Mouse (Mus musculus) MEL (cell line): ENCODE measurements around the gene A730009L09Rik.

Source experiments
- BHLHE40 ChIP-seq: IDR thresholded peaks from 2 replicates; pipeline ENCODE4 v1.6.1; 2012; ENCODE audit warnings: low read depth, mild to moderate bottlenecking, inconsistent platforms, low read length, improper control_type of control experiment, borderline replicate concordance
- CTCF ChIP-seq, 3 experiments: IDR thresholded peaks in 2 of 3; conservative IDR thresholded peaks in 1 of 3; 2 replicates each; pipeline ENCODE4 v1.5.1; 2011 to 2012; ENCODE audit warnings: low read length in 3 of 3, low read depth in 2 of 3, mild to moderate bottlenecking in 2 of 3, improper control_type of control experiment in 1 of 3, inconsistent platforms in 1 of 3, mixed read lengths in 1 of 3, moderate library complexity in 1 of 3; ENCODE audit not compliant: control insufficient read depth in 1 of 3, insufficient read depth in 1 of 3, poor library complexity in 1 of 3, severe bottlenecking in 1 of 3
- ELF1 ChIP-seq: IDR thresholded peaks from 2 replicates; pipeline ENCODE4 v1.6.1; 2014; ENCODE audit warnings: low read depth, mild to moderate bottlenecking, inconsistent platforms, low read length, improper control_type of control experiment, moderate library complexity
- EP300 ChIP-seq, 2 experiments: IDR thresholded peaks; 2 replicates each; pipeline ENCODE4 v1.6.1; 2011; ENCODE audit warnings: improper control_type of control experiment in 2 of 2, low read length in 2 of 2, low read depth in 1 of 2, mild to moderate bottlenecking in 1 of 2
- GABPA ChIP-seq: IDR thresholded peaks from 2 replicates; pipeline ENCODE4 v1.6.1; 2012; ENCODE audit warnings: low read depth, mild to moderate bottlenecking, inconsistent platforms, low read length, improper control_type of control experiment, moderate library complexity
- KAT2A ChIP-seq: conservative IDR thresholded peaks from 2 replicates; pipeline ENCODE4 v1.6.1; 2012; ENCODE audit warnings: low read depth, low read length, improper control_type of control experiment, inconsistent platforms
- MAFK ChIP-seq: IDR thresholded peaks from 2 replicates; pipeline ENCODE4 v1.6.1; 2011; ENCODE audit warnings: low read depth, mild to moderate bottlenecking, low read length, improper control_type of control experiment, borderline replicate concordance
- MAZ ChIP-seq: IDR thresholded peaks from 2 replicates; pipeline ENCODE4 v1.6.1; 2012; ENCODE audit warnings: low read depth, mild to moderate bottlenecking, inconsistent platforms, low read length, improper control_type of control experiment
- MEF2A ChIP-seq: IDR thresholded peaks from 2 replicates; pipeline ENCODE4 v1.6.1; 2014; ENCODE audit warnings: low read depth, mild to moderate bottlenecking, inconsistent platforms, low read length, improper control_type of control experiment; ENCODE audit not compliant: poor library complexity, insufficient replicate concordance, severe bottlenecking; ENCODE audit errors: extremely low read depth
- NRF1 ChIP-seq: IDR thresholded peaks from 2 replicates; pipeline ENCODE4 v1.6.1; 2014; ENCODE audit warnings: low read depth, mild to moderate bottlenecking, inconsistent platforms, low read length, improper control_type of control experiment, moderate library complexity; ENCODE audit not compliant: poor library complexity, insufficient read depth, severe bottlenecking
- POLR2A ChIP-seq, 2 experiments: IDR thresholded peaks; 2 replicates each; pipeline ENCODE4 v1.6.1; 2011 to 2012; ENCODE audit warnings: low read length in 2 of 2, mild to moderate bottlenecking in 2 of 2, control low read depth in 1 of 2, improper control_type of control experiment in 1 of 2, low read depth in 1 of 2, moderate library complexity in 1 of 2; ENCODE audit not compliant: control insufficient read depth in 1 of 2, insufficient read depth in 1 of 2, poor library complexity in 1 of 2
- POLR2AphosphoS5 ChIP-seq: IDR thresholded peaks from 2 replicates; pipeline ENCODE4 v1.6.1; 2012; ENCODE audit warnings: low read depth, borderline replicate concordance, mild to moderate bottlenecking, inconsistent platforms, low read length, moderate library complexity, mixed read lengths
- TAL1 ChIP-seq: IDR thresholded peaks from 2 replicates; pipeline ENCODE4 v1.6.1; 2012; ENCODE audit warnings: mild to moderate bottlenecking, inconsistent platforms, low read length, moderate library complexity, mixed read lengths
- ZC3H11A ChIP-seq: IDR thresholded peaks from 2 replicates; pipeline ENCODE4 v1.6.1; 2012; ENCODE audit warnings: low read depth, mild to moderate bottlenecking, inconsistent platforms, low read length, improper control_type of control experiment

- TF ChIP-seq ZC3H11A = no peak
- TF ChIP-seq POLR2A (IDR thresholded peaks at IDR 0.05; ENCODE audit: control insufficient read depth in 1 of 2, insufficient read depth in 1 of 2, low read depth in 1 of 2, low read length in 2 of 2, poor library complexity in 1 of 2) = no peak
- TF ChIP-seq MEF2A = no peak
- TF ChIP-seq ELF1 = no peak
- TF ChIP-seq BHLHE40 = no peak
- TF ChIP-seq EP300 (IDR thresholded peaks at IDR 0.05; ENCODE audit: low read depth in 1 of 2, low read length in 2 of 2) = no peak
- TF ChIP-seq KAT2A = no peak
- TF ChIP-seq GABPA = no peak
- no peak for TF ChIP-seq MAZ
- TF ChIP-seq NRF1 = no peak
- TF ChIP-seq CTCF (IDR thresholded peaks at IDR 0.05 in 2 of 3, conservative IDR thresholded peaks at IDR 0.05 in 1 of 3; ENCODE audit: control insufficient read depth in 1 of 3, insufficient read depth in 1 of 3, low read depth in 2 of 3, low read length in 3 of 3, poor library complexity in 1 of 3, severe bottlenecking in 1 of 3) = no peak
- TF ChIP-seq POLR2AphosphoS5 = no peak
- TF ChIP-seq TAL1 = no peak
- TF ChIP-seq MAFK = no peak
These were observed 45.3 kb downstream of the A730009L09Rik start for GRCm38 (mm10) chr16:84560279-84560602.
